22 mouse cellular contexts compared by ENCODE assay signal in genomic region chr11:62955776-62956175, GRCm38 (mm10). TPM values are rescaled to one million over a fixed set of nuclear protein-coding genes. Genes with fewer than 3 reads are reported as not detected.
"Had no signal": no experiment of that assay in that cellular context is flagged by ENCODE, and none has a peak within 500 bp of the region (broad histone marks: within the 10 kb centered on the region; RNA-seq: fewer than 3 reads in every experiment).

No protein-coding gene starts in this region.

- H3K4me2 ChIP-seq: neural tube, embryonic 13.5 days; neural tube, embryonic 15.5 days; stomach, embryonic 15.5 days had no signal

- H3K27me3 ChIP-seq: neural tube, embryonic 13.5 days; neural tube, embryonic 15.5 days; stomach, embryonic 15.5 days had no signal

- H3K36me3 ChIP-seq: neural tube, embryonic 13.5 days; neural tube, embryonic 15.5 days; stomach, embryonic 15.5 days had no signal

- H3K4me1 ChIP-seq: neural tube, embryonic 13.5 days; neural tube, embryonic 15.5 days; stomach, embryonic 15.5 days had no signal

- H3K27ac ChIP-seq: neural tube, embryonic 13.5 days; neural tube, embryonic 15.5 days; stomach, embryonic 15.5 days; stomach, postnatal 0 days had no signal

- H3K9ac ChIP-seq: neural tube, embryonic 13.5 days; neural tube, embryonic 15.5 days; stomach, embryonic 15.5 days had no signal

- H3K9me3 ChIP-seq: neural tube, embryonic 15.5 days; stomach, embryonic 15.5 days had no signal

- DNase-seq: retina, postnatal 1 day; right cerebral cortex, adult 18-20 months; right cerebral cortex, postnatal 14 days; right cerebral cortex, postnatal 25 days; right cerebral cortex, postnatal 4 days; spleen, adult 18-20 months; thymus, adult 18-20 months; thymus, adult 2 months; thymus, postnatal 14 days; thymus, postnatal 25 days; thymus, postnatal 36 days; thymus, postnatal 4 days had no signal

- H3K4me3 ChIP-seq: neural tube, embryonic 13.5 days; neural tube, embryonic 15.5 days; stomach, embryonic 15.5 days had no signal

RNA-seq across cellular contexts. Expression of gene Cdrt4, which starts 4.8 kb away (rescaled TPM):
- total RNA-seq: neutrophil, adult 5-6 weeks had no signal
- polyA plus RNA-seq: neural tube, embryonic 13.5 days; neural tube, embryonic 14.5 days; neural tube, embryonic 15.5 days; small intestine, adult 2 months; spleen, adult 2 months; stomach, embryonic 14.5 days; stomach, postnatal 0 days; thymus, adult 2 months; thymus, postnatal 0 days had no signal
